Mouse (Mus musculus) midbrain, embryonic 11.5 days (tissue): ENCODE results near the gene Shmt2. TPM values are rescaled to one million over a fixed set of nuclear protein-coding genes. Genes with fewer than 3 reads are reported as not detected.

Experiments used
- ATAC-seq: fragments of 200-750 bp; cut with Nextera tagmentation; 2 replicates; pipeline ENCODE4 v1.8.0; 2017; ENCODE audit warnings: moderate TSS enrichment, moderate library complexity; ENCODE audit not compliant: low FRiP score
- DNase-seq: peaks from one replicate; pipeline ENCODE4 v3.0.0; 2015; ENCODE audit warnings: low spot score; ENCODE audit errors: missing footprints
- H3K27ac ChIP-seq: fragments of 300-500 bp; sonication (generic); 2 replicates; pipeline ENCODE4 v1.5.1; 2014; ENCODE audit warnings: low read depth, low read length
- H3K27me3 ChIP-seq: fragments of 300-500 bp; sonication (generic); 2 replicates; pipeline ENCODE4 v1.6.1; 2014; ENCODE audit warnings: mild to moderate bottlenecking, low read length, moderate library complexity, mixed read lengths; ENCODE audit not compliant: control insufficient read depth, insufficient read depth
- H3K36me3 ChIP-seq: fragments of 300-500 bp; sonication (generic); 2 replicates; pipeline ENCODE4 v1.6.1; 2014; ENCODE audit warnings: mild to moderate bottlenecking, low read length, moderate library complexity, mixed read lengths; ENCODE audit not compliant: control insufficient read depth, insufficient read depth
- H3K4me1 ChIP-seq: fragments of 300-500 bp; sonication (generic); 2 replicates; pipeline ENCODE4 v1.6.1; 2014; ENCODE audit warnings: low read length; ENCODE audit not compliant: control insufficient read depth, insufficient read depth
- H3K4me2 ChIP-seq: fragments of 300-500 bp; sonication (generic); 2 replicates; pipeline ENCODE4 v1.6.1; 2014; ENCODE audit warnings: mild to moderate bottlenecking, moderate library complexity
- H3K4me3 ChIP-seq: fragments of 300-500 bp; sonication (generic); 2 replicates; pipeline ENCODE4 v1.5.1; 2014; ENCODE audit warnings: low read depth, low read length
- H3K9ac ChIP-seq: fragments of 300-500 bp; sonication (generic); 2 replicates; pipeline ENCODE4 v1.6.1; 2014; ENCODE audit warnings: low read length
- H3K9me3 ChIP-seq: fragments of 300-500 bp; sonication (generic); 2 replicates; pipeline ENCODE4 v1.6.1; 2016; ENCODE audit warnings: low read length; ENCODE audit not compliant: control insufficient read depth
- WGBS: fragments of 180-500 bp; shearing (Covaris S2); extraction: QIAGEN DNeasy Blood & Tissue Kit; methylation state at CpG from one replicate; pipeline ENCODE4 v1.1.7; 2014; 5-methylcytosine and 5-hydroxymethylcytosine counted together
- polyA plus RNA-seq: library from polyadenylated mRNA; unstranded; fragments of >200 nt; fragmentation: Nextera tagmentation; extraction: Ambion mirVana; gene quantifications from 2 replicates; pipeline ENCODE4 v1.2.1, GENCODE M21; 2014

The Shmt2 gene
- polyA plus RNA-seq, 1 experiment from 2014 or later: 74.8 TPM

GRCm38 (mm10) chr10:127475175-127475574 is 47.1 kb downstream of the Shmt2 start:
- H3K9ac ChIP-seq: no peak overlapping the region
- no peak overlapping the region for H3K27ac ChIP-seq
- no peak for DNase-seq
- peaks cover 2% of the 10 kb centered on the region; the same call in 1 of the 2 replicates for H3K36me3 ChIP-seq
- WGBS: 94% methylated on average over 4 of the region's 4 CpGs
- H3K4me2 ChIP-seq: no peak overlapping the region
- H3K9me3 ChIP-seq: no peaks in the 10 kb centered on the region
- no peaks in the 10 kb centered on the region for H3K4me1 ChIP-seq
- no peak overlapping the region for H3K4me3 ChIP-seq
- H3K27me3 ChIP-seq: no peaks in the 10 kb centered on the region
- ATAC-seq: no peak

GRCm38 (mm10) chr10:127472722-127473121 is 49.5 kb downstream of the Shmt2 start:
- Histone ChIP-seq H3K9me3 (no peaks in the 10 kb centered on the region), H3K27ac (no peak overlapping the region), H3K4me2 (no peak overlapping the region), H3K4me1 (no peaks in the 10 kb centered on the region), H3K4me3 (no peak overlapping the region), H3K27me3 (no peaks in the 10 kb centered on the region), H3K36me3 (peaks cover 2% of the 10 kb centered on the region; the same call in 1 of the 2 replicates), H3K9ac (no peak overlapping the region)
- DNase-seq (no peak), ATAC-seq (no peak)
- 87% methylated on average over 9 of the region's 9 CpGs for WGBS

GRCm38 (mm10) chr10:127471281-127471988 is 50.8 kb downstream of the Shmt2 start:
- H3K36me3 ChIP-seq: peaks cover 2% of the 10 kb centered on the region; the same call in 1 of the 2 replicates
- H3K4me2 ChIP-seq: no peak overlapping the region
- 76% methylated on average over 15 of the region's 15 CpGs for WGBS
- H3K27me3 ChIP-seq: no peaks in the 10 kb centered on the region
- no peak overlapping the region for H3K4me3 ChIP-seq
- H3K9ac ChIP-seq: no peak overlapping the region
- H3K27ac ChIP-seq: no peak overlapping the region
- ATAC-seq (no peak), DNase-seq (no peak)
- no peaks in the 10 kb centered on the region for H3K4me1 ChIP-seq
- no peaks in the 10 kb centered on the region for H3K9me3 ChIP-seq

Other genes with a start within 250 kb of the Shmt2 start
- 12.3 and 16.3 TPM in 2 replicates for gene Mbd6, start 233.4 kb downstream of the Shmt2 start, polyA plus RNA-seq
- 185 and 187 TPM in 2 replicates for gene Mars, start 210.7 kb downstream of the Shmt2 start, polyA plus RNA-seq
- gene Arhgap9, start 200.5 kb downstream of the Shmt2 start, polyA plus RNA-seq: 1.1 and 1.4 TPM in 2 replicates
- gene Gli1, start 180.5 kb downstream of the Shmt2 start, polyA plus RNA-seq: 3.1 and 4.1 TPM in 2 replicates
- gene Inhbe, start 168.0 kb downstream of the Shmt2 start, polyA plus RNA-seq: not detected in 2 replicates
- not detected in 2 replicates for gene Inhbc, start 152.0 kb downstream of the Shmt2 start, polyA plus RNA-seq
- gene R3hdm2, start 142.1 kb downstream of the Shmt2 start, polyA plus RNA-seq: 27.0 and 27.7 TPM in 2 replicates
- gene Stac3, start 20.8 kb downstream of the Shmt2 start, polyA plus RNA-seq: 0.10 and 0.14 TPM in 2 replicates
- gene Ndufa4l2, start 7.5 kb downstream of the Shmt2 start, polyA plus RNA-seq: 3.6 and 5.7 TPM in 2 replicates
- 19.5 and 23.6 TPM in 2 replicates for gene Nxph4, start 12.1 kb upstream of the Shmt2 start, polyA plus RNA-seq
- 52.2 and 58.8 TPM in 2 replicates for gene Lrp1, start 98.7 kb upstream of the Shmt2 start, polyA plus RNA-seq
- gene Stat6, start 120.5 kb upstream of the Shmt2 start, polyA plus RNA-seq: 5.7 and 6.9 TPM in 2 replicates
- 10.0 and 10.9 TPM in 2 replicates for gene Nemp1, start 144.5 kb upstream of the Shmt2 start, polyA plus RNA-seq
- gene Nab2, start 146.1 kb upstream of the Shmt2 start, polyA plus RNA-seq: 2.1 and 2.2 TPM in 2 replicates
- gene Myo1a, start 182.7 kb upstream of the Shmt2 start, polyA plus RNA-seq: 0.41 and 0.46 TPM in 2 replicates
- not detected in 2 replicates for gene Tac2, start 202.0 kb upstream of the Shmt2 start, polyA plus RNA-seq
- gene Zbtb39, start 217.1 kb upstream of the Shmt2 start, polyA plus RNA-seq: 7.5 and 7.6 TPM in 2 replicates
- 0.21 and 0.30 TPM in 2 replicates for gene Gpr182, start 229.3 kb upstream of the Shmt2 start, polyA plus RNA-seq
- not detected in 2 replicates for gene Rdh1, start 237.3 kb upstream of the Shmt2 start, polyA plus RNA-seq
- gene Rdh16f1, start 237.3 kb upstream of the Shmt2 start, polyA plus RNA-seq: not detected in 2 replicates